Mouse (Mus musculus) small intestine, adult 2 months (tissue): ENCODE results near the gene Plekhm1.

Experiments
- CTCF ChIP-seq: fragments of 200-500 bp; IDR thresholded peaks from 2 replicates; pipeline ENCODE4 v1.5.1; 2012; ENCODE audit warnings: low read depth, mild to moderate bottlenecking, control low read depth, inconsistent platforms, low read length, moderate library complexity, mixed read lengths; ENCODE audit not compliant: insufficient replicate concordance, insufficient read length; ENCODE audit errors: extremely low read depth
- POLR2A ChIP-seq: fragments of 200-500 bp; IDR thresholded peaks from 2 replicates; pipeline ENCODE4 v1.6.1; 2012; ENCODE audit warnings: low read depth, mild to moderate bottlenecking, control low read depth, inconsistent platforms, low read length, moderate library complexity

GRCm38 (mm10) chr11:103314736-103315374, 97.6 kb downstream of the Plekhm1 start:
- TF ChIP-seq POLR2A (no peak), CTCF (no peak)
